ENCODE assay signal across 32 mouse cellular contexts in the genomic region with DNA sequence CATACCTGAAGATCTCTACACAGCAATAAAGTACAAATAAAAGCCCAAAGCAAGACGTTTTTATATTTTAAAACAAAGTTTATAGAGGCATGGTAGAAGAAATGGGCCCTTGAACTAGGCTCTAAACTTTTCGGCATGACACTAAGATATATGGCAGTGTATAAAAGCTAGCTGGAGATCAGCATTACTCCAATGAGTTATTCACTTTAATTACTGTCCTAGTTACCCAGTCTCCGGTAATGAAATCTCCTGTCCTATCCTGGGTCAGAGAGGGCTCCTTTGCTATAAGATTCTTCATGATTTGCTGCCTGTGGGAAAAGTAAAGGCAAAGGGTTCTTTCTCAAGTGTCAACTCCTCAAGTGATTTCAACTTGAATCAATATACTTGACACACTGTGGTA.
"Had no signal": no experiment of that assay in that cellular context is flagged by ENCODE, and none has a peak within 500 bp of the region (broad histone marks: within the 10 kb centered on the region; RNA-seq: fewer than 3 reads in every experiment).

No protein-coding gene starts in this region.

- H3K27me3 ChIP-seq: heart, embryonic 13.5 days; heart, embryonic 15.5 days; hindbrain, embryonic 12.5 days; hindbrain, embryonic 13.5 days; hindbrain, embryonic 15.5 days; intestine, embryonic 15.5 days had no signal

- H3K36me3 ChIP-seq: heart, embryonic 10.5 days; heart, embryonic 12.5 days; heart, embryonic 13.5 days; heart, embryonic 15.5 days; hindbrain, embryonic 12.5 days; hindbrain, embryonic 15.5 days; intestine, embryonic 15.5 days had no signal

- DNase-seq: heart, adult 2 months; heart, postnatal 10 days; heart, postnatal 14 days; heart, postnatal 36 days; heart, postnatal 4 days; kidney, adult 11 months; kidney, adult 2 months; kidney, adult 8-10 months; kidney, adult 9 months; kidney, postnatal 14 days; kidney, postnatal 25 days; kidney, postnatal 4 days; layer of hippocampus, adult 9-11 months; layer of hippocampus, postnatal 36 days had no signal

- H3K4me3 ChIP-seq: heart, adult 2 months; heart, embryonic 10.5 days; heart, embryonic 12.5 days; heart, embryonic 13.5 days; heart, embryonic 15.5 days; hindbrain, embryonic 10.5 days; hindbrain, embryonic 12.5 days; hindbrain, embryonic 13.5 days; hindbrain, embryonic 15.5 days; intestine, embryonic 15.5 days; layer of hippocampus, adult 2 months; left cerebral cortex, adult 2 months had no signal

- H3K27ac ChIP-seq: heart, adult 2 months; heart, embryonic 10.5 days; heart, embryonic 13.5 days; heart, embryonic 15.5 days; hindbrain, embryonic 10.5 days; hindbrain, embryonic 12.5 days; hindbrain, embryonic 13.5 days; hindbrain, embryonic 14.5 days; hindbrain, embryonic 15.5 days; hindbrain, postnatal 0 days; intestine, embryonic 15.5 days; layer of hippocampus, adult 2 months; left cerebral cortex, adult 2 months had no signal

- H3K4me1 ChIP-seq: heart, embryonic 10.5 days; heart, embryonic 12.5 days; heart, embryonic 13.5 days; heart, embryonic 15.5 days; hindbrain, embryonic 12.5 days; hindbrain, embryonic 13.5 days; hindbrain, embryonic 15.5 days had no signal

- H3K9ac ChIP-seq: heart, embryonic 12.5 days; heart, embryonic 13.5 days; heart, embryonic 15.5 days; hindbrain, embryonic 12.5 days; hindbrain, embryonic 13.5 days; hindbrain, embryonic 14.5 days; hindbrain, embryonic 15.5 days; intestine, embryonic 15.5 days had no signal

- ATAC-seq: hindbrain, embryonic 16.5 days; hindbrain, postnatal 0 days; inflammation-experienced regulatory T-cells, adult 6 months; intestine, embryonic 15.5 days; intestine, embryonic 16.5 days; intestine, postnatal 0 days had no signal

- H3K9me3 ChIP-seq: heart, embryonic 10.5 days; heart, embryonic 12.5 days; heart, embryonic 13.5 days; heart, embryonic 15.5 days; hindbrain, embryonic 10.5 days; hindbrain, embryonic 12.5 days; hindbrain, embryonic 13.5 days; hindbrain, embryonic 15.5 days; intestine, embryonic 15.5 days had no signal

- H3K4me2 ChIP-seq: heart, embryonic 11.5 days; heart, embryonic 12.5 days; heart, embryonic 13.5 days; heart, embryonic 15.5 days; hindbrain, embryonic 12.5 days; hindbrain, embryonic 13.5 days; hindbrain, embryonic 14.5 days; hindbrain, embryonic 15.5 days; intestine, embryonic 15.5 days had no signal
